Mouse (Mus musculus): ENCODE measurements at regions not wholly inside any gene's neighbourhood (a gene's known extent, or its start where the extent isn't known, plus 50 kb on each side); places are given as distances from the start of the nearest gene placed in this dataset.
"Not testable (repeated sequence)": the region's sequence is repeated elsewhere in the genome, so short reads cannot be mapped to it uniquely, and the experiment has no call there.

DNA sequence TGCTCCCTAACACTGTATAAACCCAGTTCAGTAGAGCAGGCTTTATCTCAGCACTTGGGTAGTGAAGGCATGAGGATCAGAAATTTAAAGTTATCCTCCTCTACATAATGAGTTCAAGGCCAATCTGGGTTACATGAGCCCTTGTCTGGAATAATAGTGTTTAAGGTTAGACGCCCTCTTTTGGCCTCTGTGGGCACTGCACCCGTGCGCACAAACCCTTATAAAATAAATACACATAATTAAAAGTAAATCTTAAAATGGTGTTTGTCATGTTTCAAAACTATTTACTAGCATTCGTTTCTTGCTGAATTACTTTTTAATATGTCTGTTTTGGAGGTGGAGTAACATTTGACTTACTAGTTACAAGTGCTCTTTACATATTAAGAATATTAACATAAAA is 271.2 kb downstream of the Cyp26b1 start:
- DNase-seq (ENCODE audit: low read depth in 1 of 2, low spot score in 2 of 2) = no peak

DNA sequence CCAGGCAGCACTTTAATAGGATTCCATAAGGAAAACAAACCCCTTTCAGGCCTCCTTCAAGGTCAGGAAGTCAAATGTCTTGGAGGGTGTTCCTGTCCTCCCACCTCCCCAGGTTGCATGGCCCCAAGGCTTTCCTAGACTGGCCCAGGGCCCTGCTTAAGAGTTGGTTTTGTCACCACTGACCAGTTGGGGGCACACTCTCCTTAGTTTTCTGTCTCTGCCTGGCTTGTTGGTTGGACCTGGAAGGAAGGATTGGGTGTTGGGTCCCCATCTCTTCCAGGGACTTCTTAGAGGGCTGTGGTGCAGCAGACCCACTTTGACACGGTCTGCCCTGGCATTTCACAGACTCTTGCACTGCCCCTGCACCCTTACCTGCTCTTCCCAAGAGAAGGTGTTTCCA is 273.1 kb downstream of the Cyp26b1 start:
- no peak for DNase-seq (ENCODE audit: low read depth in 1 of 2, low spot score in 2 of 2)

- DNase-seq (ENCODE audit: low read depth in 1 of 2, low spot score in 2 of 2) = no peak
Measured at GRCm38 (mm10) chr6:84318774-84319173, 274.9 kb downstream of the Cyp26b1 start.

- DNase-seq (ENCODE audit: low read depth in 1 of 2, low spot score in 2 of 2) = no peak
Measured at GRCm38 (mm10) chr6:84317026-84317425, 276.7 kb downstream of the Cyp26b1 start.

DNA sequence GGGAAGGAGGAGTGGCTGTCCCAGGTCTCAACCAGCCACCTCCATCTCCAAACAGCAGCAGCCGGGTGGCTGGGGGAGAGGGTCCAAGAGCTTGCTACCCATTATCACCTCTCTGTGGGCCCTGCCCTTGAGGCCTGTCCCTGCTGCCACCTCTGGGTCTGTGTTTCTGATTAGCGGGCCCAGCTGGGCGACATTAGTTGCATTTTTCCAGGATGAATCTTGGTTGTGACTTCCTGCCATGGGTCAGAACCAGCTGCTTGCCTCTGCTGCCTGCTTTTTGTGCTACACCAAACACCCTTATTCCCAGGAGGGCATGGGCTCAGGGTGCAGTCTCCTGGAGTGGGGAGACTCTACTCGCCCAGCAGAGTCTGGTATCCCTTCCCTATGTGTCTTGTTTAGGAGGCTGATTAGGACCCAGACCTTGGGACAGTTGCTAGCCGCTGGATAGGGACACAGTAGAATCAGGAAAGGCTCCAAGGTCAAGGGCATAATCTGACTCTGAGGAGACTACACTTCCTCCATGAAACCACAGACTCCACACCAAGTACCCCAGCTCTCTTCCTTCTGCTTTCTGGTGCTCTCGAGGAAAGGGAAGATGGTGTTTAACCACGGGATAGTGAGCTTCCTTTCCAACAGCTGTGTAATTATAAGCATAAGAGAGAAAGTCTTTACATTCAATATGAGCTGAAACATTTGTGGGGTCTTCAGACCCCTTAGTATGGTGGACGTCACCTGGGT is 278.4 kb downstream of the Cyp26b1 start:
- DNase-seq (ENCODE audit: low read depth in 1 of 2, low spot score in 2 of 2) = no peak

DNA sequence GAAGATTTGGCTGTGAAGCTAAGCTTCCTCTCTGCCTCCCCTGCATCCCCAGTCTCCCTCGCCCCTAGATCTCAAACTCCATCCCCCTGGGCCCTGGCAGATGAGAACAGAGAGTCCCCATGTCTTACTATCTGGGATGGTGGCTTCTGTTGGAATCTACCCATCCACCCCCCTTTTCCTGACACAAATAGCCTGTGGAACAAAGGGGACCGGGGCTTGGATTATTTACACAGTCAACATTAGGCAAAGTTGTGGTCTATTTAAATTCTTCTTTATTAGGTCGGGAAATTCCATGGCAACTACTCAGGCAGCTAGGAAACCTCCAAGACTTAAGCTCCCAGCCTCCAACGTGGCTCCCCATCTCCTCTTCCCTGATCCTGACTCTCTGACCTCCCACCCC is 279.9 kb downstream of the Cyp26b1 start:
- DNase-seq (ENCODE audit: low read depth in 1 of 2, low spot score in 2 of 2) = no peak

GRCm38 (mm10) chr6:84310635-84311241 is 283.0 kb downstream of the Cyp26b1 start:
- DNase-seq (ENCODE audit: low read depth in 1 of 2, low spot score in 2 of 2) = no peak

DNA sequence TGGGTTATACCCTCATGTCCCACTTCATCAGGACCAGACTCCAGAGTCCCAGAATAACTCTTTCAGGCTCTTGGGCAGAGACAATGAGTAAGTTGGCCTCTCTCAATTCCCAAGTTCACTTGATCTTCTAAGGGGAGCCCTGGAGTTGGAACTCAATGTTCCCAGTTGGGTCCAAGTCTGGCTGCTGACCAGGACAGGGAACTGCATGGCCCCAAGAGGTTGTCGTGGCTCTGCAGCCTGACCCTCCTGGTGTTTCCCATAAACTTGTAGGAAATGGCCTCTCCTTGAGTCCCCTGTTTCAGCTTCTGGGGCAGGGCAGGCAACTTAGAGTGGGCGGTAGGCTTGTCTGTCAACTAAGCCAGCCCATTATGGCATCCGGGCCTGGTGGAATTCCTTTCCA is 286.2 kb downstream of the Cyp26b1 start:
- no peak for DNase-seq (ENCODE audit: low read depth in 1 of 2, low spot score in 2 of 2)

GRCm38 (mm10) chr6:84306585-84306984 is 287.1 kb downstream of the Cyp26b1 start:
- DNase-seq (ENCODE audit: low read depth in 1 of 2, low spot score in 2 of 2) = no peak

DNA sequence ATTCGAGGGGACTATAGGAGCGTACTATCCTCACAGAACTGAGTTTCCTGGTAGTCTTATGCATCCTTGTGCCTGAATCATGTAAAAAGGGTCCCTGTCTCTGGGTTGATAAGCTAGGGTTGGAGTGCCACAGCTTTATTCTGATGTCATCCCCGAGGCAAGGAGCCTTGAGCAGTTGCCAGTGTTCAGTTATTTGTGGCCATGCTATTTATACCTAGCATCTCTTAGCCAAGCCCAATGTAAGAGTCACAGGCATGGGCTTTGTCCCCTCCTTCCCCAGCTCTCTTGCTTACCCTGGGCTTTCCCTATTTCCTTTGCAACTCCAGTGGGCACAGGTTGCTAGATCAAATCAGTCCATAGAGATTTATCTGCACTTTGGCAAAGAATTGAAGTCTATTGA is 288.6 kb downstream of the Cyp26b1 start:
- DNase-seq (ENCODE audit: low read depth in 1 of 2, low spot score in 2 of 2) = no peak

DNA sequence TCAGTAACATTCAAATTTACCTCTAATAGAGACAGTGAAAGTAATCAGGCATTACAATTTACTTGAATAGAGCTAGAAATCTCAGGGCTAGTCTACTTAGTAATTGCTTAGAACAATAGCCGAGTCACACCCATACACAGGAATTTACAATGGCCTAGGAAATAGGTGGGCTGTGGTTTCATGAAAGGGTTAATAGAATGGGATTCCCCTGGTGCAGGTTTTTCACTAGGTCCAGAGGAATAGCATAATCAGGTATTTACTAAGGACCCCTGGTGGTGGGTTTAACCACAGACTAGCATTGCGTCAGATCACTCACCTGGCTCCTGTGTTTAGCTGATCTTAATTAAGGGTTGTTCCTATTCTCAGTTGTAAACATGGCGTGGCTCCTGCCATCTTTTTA is 290.8 kb downstream of the Cyp26b1 start:
- DNase-seq (ENCODE audit: low read depth in 1 of 2, low spot score in 2 of 2) = not testable (repeated sequence)

- no peak for DNase-seq (ENCODE audit: low read depth in 1 of 2, low spot score in 2 of 2)
Measured at GRCm38 (mm10) chr6:84299936-84300335, 291.5 kb downstream of the Dysf start.

- DNase-seq (ENCODE audit: low read depth in 1 of 2, low spot score in 2 of 2) = no peak
Measured at GRCm38 (mm10) chr6:84299146-84299545, 290.8 kb downstream of the Dysf start.

- DNase-seq (ENCODE audit: low read depth in 1 of 2, low spot score in 2 of 2) = not testable (repeated sequence)
Measured at GRCm38 (mm10) chr6:84273907-84274306, 265.5 kb downstream of the Dysf start.

DNA sequence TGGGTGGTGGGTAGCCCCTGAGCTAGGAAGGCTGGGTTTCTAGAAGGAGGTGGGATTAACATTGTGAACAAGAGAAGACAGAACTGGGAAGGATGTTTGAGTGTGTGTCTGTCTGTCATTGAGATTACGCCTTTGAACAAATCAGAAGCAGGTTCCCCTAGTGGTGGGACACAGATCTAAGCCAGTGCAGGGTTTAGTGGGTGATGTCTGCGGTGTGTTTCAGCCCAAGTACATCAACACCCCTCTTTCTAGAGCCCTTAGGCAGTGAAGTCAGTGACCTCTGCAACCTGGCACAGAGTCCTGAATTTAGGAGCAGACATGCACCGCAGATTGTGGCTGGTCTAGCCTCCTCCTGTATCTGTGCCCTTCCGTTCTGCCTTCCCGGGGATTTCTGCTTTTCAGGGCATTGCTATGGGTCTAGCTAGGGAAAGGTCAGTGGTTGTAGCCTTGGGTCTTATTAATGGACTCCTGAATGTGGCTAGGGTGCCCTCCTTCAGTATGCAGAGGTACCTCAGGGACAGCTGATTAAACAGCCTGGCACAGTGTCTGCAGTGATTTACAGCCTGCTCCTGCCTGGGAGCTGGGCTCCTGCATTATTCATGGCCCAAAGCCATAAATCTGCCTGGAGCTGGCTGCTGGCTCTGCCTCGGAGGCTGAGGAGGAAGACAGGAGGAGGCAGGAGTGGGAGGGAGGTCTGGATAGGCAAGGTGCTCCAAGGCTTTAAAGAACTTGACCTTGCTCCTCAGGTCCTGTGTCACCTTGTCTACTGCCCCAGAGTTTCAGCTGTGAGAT is 264.3 kb downstream of the Dysf start:
- DNase-seq (ENCODE audit: low read depth in 1 of 2, low spot score in 2 of 2) = no peak

DNA sequence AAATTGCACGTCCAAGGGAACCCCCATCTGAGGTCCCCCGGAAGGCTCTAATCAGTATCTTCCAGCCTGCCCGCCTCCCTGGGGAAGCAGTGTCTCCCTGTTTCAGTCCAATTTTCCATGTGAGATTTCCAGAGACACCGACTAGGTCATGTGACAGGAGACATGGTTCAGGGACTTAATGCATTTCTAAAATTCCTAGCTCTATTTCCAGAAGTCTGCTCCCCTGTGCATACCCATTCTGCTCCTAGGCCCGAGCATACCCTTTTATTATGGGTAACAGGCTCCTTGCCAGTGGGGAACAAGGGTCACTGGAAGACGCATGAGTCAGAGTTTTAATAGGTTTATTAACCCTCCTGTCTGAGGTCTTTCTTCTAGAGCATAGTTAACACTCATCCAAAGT is 263.6 kb downstream of the Dysf start:
- no peak for DNase-seq (ENCODE audit: low read depth in 1 of 2, low spot score in 2 of 2)

DNA sequence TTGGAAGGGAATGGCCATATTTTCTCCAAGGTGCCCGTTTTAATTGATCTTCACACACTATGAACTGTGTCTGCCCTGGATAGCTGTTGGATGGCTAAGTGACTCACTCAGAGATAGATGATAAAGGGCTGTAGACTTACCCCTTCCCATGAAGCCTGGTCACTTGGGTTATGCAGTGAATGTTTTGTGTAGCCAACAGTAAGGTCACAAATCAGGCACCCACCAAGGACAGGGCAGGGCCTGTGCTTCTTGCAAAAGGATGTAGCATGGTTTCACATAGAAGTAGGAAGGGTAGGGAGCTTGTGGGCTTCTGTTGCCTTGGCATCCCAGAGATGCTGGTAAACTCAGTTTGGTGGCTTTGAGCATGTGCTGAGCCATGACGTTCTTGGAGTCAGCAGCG is 263.1 kb downstream of the Dysf start:
- no peak for DNase-seq (ENCODE audit: low read depth in 1 of 2, low spot score in 2 of 2)

- DNase-seq (ENCODE audit: low read depth in 1 of 2, low spot score in 2 of 2) = no peak
Measured at GRCm38 (mm10) chr6:84270518-84271165, 262.3 kb downstream of the Dysf start.

GRCm38 (mm10) chr6:84269478-84269877 is 261.1 kb downstream of the Dysf start:
- no peak for DNase-seq (ENCODE audit: low read depth in 1 of 2, low spot score in 2 of 2)

DNA sequence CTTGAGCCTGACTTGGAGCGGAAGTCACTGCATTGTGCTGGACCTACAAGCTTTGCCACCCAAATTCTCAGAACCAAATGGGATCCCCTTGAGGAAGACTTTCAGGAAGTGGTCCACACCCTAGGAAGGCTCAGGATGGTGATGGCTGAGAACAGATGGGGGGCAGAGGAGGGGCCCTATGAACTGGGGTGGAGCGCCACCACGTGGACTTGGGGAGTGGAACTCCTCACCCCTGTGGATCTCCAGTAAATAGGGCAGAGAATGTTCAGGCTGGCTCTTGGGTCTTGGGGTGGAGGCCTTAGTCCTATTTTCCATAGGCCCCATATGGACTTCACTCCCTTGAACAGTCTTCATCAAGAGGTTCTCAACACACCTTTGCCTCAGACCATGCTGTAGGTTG is 260.6 kb downstream of the Dysf start:
- no peak for DNase-seq (ENCODE audit: low read depth in 1 of 2, low spot score in 2 of 2)

DNA sequence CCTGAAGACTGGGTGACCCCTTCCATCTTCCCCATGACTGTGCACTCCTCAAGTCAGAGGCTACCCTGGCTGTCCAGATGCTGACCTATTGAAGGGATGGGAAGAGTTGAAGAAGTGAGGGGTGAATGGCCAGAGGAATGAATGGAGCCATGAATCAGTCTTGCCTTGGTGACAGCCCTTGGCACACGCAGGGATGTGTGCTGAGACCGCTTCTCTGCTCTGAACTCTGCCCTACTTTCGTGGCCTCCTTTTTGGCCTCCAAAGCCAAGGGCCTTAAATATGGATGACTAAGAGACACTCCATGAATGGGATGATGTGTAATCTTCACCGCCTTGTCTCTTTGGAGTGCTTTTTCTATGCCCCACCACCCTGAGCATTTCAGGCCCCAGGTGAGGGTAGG is 259.7 kb downstream of the Dysf start:
- no peak for DNase-seq (ENCODE audit: low read depth in 1 of 2, low spot score in 2 of 2)

- DNase-seq (ENCODE audit: low read depth in 1 of 2, low spot score in 2 of 2) = no peak
Measured at GRCm38 (mm10) chr6:84267526-84267925, 259.1 kb downstream of the Dysf start.
